Mouse (Mus musculus) spleen, adult 12 weeks (tissue): ENCODE measurements around the gene Gm9817.
"Not testable (repeated sequence)": the region's sequence is repeated elsewhere in the genome, so short reads cannot be mapped to it uniquely, and the experiment has no call there.

ENCODE experiments used
- DNase-seq: peaks from one replicate; pipeline ENCODE4 v3.0.0; 2022; ENCODE audit warnings: low spot score

Gm9817 gene

DNA sequence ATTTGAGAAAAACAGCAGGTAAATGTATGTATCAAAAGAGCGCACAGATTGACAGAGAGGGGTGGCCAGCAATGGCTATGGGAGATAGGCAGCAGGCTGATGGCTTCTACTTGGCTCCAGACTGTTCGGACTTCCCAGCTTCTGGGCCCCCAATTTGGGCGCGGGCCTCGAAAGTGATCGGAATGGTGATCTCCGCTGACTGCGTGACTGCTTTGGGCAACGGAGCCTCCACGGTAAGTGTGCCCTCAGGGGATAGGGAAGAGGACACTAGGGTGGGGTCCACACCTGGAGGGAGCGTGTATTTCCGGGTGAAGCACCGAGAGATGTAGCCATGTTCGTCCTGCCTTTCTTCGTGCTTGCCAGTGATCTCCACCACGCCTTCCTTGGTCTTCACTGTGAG lies at the start of gene Gm9817:
TSS of gene Gm9817 (plus strand) at position 301 of the 400 bp plus-strand sequence.
- not testable (repeated sequence) for DNase-seq

DNA sequence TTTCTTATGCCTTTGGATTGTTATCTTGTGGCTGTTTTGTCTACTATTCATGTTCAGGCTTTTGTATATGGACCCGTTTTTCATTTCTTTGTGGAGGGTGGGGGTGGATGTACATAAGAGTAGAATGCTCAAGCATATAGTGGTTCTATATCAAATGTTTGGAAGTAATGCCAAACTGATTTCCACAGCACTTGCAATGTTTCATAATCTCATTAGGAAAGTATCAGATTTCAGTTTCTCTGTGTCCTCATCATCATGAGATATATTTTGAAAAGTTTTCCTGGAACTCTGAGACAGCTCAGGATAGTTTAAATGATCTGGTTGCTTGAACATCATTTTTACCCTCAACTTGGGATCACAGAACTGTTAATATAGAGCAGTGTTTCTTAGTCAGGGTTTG lies 48.7 kb upstream of the Gm9817 start:
- DNase-seq, result no peak

DNA sequence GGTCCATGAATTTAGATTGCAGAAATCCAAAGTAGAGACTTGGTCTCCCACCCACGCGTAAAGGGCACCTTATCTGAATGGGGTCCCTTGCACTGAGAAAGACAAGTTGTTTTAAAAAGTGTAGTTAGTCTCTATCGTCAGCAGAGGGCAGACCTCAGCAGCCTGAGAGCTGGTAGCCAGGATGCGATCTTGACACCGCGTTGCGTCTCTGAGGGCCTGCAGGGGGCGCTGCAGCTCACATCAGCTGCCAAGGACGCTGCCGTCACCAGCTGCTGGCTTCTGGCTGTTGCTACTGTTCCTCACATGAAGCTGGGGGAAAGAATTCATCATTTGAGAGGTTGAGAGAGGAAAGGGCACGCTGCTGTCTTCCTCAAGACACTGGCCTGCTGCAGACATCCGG lies 47.7 kb upstream of the Gm9817 start:
- DNase-seq, result peak; percentile 66

DNA sequence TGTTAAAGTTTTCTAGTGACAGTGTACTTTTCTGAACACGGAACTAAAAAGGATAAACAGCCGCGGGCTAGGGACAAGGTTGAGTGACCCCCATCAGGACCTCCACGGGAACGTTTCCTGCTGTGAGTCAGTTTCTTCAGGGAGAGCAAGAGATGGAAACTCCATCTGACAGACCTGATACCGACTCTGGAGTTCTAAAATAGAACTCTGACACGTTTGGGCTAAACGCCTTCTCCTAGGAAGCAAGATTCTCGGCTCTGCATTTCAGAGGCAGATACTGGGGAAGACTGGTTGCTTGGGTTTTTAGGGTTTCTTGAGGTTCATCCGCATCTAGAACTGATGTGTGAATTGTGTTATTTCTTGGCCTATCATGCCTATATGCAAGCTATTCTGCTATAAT lies 47.2 kb upstream of the Gm9817 start:
- no peak for DNase-seq

DNA sequence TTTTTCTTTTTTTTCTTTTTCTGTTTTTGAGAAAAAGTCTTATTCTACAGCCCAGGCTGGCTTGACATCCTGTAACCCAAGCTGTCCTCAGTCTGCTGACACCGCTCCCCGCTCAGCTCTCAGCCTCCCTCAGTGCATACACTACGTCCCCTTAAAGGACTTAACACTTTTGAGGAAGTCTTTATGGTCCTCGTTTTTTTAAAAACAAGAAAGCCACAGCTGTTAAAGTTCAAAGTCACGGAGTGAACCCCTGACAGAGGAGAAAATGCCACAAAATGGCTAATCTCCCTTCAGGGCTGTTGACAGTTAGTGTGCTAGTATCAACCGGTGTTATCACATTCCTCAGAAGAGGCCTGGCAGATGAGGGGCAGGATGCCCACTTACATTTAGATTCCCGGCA lies 46.7 kb upstream of the Gm9817 start:
- no peak for DNase-seq

DNA sequence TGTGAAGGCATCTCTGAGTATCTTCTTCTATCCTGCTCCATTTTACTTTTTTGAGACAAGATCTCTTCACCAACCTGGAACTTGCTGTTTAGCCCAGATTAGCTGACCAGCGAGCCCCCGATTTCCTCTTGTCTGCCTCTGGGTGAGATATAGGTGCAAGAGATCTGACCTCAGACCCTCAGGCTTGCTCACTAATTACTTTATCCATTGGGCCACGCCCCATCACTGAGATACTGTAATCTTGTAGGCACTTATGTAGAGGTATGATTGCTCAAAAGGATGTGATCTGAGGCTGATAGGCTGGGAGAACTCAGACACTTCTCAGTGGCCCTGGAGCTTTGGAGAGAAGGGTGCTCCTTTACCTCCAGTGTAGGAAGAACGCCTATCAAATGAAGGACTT lies 46.0 kb upstream of the Gm9817 start:
- DNase-seq, result no peak

DNA sequence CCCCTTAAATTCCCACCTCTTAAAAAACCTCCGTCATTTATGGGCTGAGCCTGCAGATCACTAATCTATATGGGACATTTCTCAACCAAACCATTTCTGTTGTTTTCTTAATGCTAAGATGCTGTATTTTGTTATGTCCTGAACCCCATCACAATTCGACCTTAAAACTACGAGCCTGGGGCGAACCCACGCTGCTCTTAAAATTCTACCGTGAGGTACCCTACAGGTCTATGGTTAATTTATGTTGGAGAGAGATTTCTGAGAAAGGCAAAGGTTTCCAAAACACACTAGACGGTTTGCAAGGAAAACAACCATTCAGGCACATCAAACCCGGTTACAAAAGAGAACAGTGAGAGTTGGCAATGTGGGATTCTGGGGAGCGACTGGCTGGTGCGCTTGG lies 45.1 kb upstream of the Gm9817 start:
- no peak for DNase-seq

DNA sequence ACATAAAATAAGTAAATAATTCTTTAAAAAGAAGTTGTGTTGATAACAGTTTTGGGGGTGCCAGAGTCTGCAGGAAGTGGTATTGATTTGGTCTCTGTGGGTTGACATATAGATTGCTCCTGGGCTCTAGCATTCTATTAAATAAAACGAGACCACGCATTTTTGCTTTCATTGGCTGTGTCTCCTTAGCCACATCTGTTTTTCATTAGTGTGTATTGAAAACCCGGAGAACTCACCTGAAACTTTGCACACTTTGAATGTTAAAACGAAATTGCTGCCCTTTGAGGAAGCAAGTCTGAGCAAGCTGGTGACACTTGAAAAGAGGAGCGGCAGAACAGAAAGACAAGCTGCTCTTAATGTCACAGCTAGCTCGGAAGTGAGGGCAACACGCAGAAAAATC lies 43.7 kb upstream of the Gm9817 start:
- DNase-seq, result no peak

DNA sequence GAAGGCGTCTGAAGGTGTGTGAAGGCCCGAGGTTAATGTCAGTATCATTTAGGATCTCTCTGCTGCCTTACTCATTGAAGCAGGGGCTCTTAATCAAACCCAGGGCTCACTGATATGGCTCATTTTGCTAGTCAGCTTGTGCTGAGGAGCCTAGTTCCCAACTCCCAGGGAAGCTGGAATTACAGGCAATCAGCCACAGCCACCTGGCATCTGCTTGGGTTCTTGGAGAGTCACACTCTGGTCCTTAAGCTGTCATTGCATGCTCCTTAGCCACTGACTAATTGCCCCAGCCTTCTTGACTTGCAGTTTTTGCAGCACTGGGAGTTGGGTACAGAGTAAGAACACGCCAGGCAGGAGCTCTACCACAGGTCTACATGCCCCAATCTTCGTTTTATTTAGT lies 42.1 kb upstream of the Gm9817 start:
- DNase-seq, result no peak

DNA sequence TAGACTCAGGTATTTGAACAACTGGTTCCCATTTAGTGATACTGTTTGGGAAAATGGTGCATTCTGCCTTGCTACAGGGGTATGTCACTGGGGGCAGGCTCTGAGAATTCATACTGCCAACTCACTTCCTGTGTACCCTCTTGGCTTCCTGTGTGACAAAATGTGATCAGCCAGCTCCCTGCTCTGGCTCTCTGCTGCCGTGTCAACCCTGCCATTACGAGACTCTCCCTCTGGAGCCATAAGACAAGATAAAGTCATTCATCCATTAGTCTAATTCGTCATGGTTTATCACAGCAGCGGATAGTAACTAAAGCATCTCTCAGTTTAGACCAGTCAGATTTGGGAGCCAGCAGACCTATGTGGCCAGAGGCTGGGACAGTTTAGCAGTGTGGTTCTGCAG lies 38.3 kb upstream of the Gm9817 start:
- DNase-seq, result no peak

DNA sequence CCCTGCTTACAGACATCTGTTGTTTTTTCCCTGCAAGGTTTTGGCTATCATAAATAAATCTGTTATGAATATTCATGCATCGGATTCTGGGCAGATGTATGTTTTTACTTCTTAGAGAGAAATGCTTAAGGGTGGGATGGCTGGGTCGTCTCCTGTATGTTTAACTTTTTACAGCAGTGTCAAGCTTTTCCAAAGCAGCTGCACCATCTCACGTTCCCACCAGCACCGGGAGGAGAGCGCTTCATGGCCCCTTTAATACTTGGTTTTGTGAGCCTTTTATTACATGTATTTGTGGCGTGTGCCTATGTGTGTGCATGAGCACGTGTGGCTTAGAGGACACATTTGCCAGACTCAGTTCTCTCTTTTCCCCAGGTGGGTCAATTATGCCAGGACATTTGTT lies 37.8 kb upstream of the Gm9817 start:
- no peak for DNase-seq

DNA sequence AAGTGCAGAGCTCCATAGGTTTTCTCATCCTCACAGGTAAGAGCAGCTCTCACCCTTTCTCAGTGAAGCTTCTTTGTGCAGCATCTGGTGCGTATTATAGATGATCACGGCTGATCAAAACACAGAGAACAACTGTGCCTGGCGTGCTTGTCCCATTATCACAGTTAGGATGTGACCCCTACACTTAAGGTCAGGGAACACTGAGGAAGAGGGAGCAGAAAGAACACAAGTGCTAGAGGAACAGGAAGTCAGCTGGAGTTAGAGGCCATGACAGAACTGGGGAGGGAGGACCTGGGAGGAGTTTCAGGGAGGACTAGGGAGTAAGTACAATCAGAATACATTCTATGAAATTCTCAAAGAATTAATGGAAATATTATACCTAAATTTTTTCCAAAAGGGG lies 35.0 kb upstream of the Gm9817 start:
- DNase-seq, result no peak

DNA sequence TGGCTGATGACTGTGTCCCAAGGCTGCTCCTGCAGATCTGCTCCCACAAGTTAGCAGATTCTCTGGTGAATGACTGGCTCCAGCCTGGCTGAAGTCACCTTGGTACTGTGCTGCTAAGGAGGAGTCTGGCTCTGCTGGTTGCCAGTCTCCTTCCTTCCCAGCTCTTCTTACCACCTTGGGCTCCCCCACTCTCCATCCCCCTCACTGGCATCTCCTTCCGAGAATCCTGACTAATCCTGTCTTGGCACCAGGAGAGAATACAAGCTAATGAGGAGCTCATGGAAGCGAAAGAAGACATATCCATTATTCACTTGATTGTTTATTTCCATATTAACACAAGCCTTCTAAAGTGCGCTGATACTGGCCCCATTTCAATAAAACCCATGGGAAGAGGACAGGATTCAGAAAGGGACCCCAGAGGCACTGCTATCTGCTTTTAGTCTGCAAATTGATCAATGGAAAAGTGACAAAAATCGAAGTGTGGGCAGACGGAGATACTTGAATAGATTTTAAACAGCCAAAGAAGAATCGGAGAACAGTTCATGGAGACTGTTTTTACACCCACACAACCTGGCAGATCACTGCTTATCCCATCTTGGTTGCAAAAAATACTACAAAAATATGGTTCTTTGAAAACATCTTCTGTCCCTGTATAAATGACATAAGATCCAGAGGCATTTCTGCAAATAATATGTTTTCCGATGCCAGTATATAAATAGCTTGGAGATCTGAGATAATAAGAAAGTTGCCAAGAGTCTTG lies 29.1 kb upstream of the Gm9817 start:
- no peak for DNase-seq

DNA sequence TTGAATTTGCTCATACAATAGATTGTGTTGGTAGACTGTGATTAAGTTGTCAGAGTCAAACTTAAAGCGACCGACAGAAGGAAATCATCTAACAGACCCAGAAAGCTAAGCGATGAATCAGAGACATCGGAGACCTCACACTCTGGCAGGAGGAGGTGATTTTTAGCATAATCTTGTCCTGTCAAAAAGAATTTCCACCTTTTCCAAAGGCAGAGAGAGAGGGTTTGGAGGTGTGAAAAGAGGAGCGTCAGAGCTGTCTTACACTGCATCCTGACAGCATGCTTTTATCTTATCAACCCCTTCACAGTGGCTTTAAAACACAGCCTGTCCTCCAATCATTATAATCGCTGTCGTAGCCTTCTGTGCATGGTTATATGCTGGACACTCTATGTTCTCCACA lies 25.7 kb upstream of the Gm9817 start:
- no peak for DNase-seq

DNA sequence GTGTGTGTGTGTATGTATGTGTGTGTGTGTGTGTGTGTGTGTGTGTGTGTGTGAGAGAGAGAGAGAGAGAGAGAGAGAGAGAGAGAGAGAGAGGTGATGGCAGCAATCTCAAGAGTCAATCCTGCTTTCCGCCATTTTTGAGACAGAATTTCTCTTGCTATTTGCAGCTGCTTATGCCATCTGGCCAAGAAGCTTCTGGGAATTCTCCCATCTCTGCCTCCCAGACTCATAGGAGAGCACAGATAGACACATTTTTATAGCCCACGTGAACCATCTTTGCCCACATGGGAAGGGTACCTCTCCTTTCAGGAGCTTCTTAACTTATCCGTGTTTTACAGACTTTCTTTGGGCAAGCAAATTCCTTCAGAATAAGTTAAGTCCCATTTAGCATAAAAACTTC lies 24.6 kb upstream of the Gm9817 start:
- DNase-seq, result no peak

DNA sequence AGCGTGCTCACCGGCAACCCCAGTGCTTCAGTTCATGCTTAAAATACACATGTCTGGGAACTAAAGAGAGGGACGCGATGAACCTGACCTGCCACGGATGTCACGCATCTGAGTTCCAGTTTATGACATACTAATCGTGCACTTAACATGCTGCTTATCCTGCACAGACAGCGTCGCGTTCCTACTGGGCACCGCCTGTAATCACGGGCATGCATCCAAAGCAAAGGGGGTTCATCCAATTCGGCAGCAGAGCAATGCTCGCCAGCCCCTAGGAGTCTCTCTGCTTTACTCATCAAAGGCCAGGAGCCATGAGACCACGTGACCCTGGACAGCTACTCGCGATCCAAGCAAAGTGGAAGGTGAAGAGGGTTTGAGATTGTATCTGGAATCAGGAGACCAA lies 19.3 kb upstream of the Gm9817 start:
- DNase-seq, result no peak

DNA sequence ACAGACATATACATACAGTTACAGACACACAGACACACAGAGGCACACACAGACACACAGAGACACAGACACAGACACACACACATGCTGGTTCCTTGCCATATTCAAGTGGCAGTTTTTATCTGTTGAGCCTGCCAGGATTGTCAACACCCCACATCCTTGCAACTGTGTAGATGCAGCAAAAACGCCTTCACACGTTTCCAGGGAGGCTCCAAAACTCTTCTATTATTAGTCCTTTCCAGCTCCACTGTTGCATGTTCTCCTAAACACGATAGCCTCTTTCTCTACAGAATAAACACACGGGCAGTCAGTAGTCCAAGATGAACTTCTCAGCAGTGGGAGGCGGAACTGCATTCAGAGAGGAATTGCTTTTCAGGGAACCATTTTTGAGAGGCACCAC lies 15.3 kb upstream of the Gm9817 start:
- DNase-seq, result no peak

DNA sequence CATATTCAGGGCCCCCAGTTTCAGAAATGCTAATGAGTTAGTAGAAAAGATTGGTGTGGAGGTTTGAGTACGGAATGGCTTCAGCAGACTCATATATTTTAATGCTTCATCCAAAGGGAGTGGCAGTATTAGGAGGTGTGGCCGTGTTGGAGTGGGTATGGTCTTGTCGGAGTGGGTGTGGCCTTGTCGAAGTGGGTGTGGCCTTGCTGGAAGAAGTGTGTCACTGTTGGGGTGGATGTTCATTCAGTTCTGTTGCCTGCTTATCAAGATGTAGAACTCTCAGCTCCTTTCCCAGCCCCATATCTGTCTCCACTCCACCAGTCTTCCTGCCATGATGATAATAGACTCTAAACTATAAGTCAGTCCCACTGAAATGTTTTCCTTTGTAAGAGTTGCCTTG lies 13.5 kb upstream of the Gm9817 start:
- DNase-seq, result no peak

DNA sequence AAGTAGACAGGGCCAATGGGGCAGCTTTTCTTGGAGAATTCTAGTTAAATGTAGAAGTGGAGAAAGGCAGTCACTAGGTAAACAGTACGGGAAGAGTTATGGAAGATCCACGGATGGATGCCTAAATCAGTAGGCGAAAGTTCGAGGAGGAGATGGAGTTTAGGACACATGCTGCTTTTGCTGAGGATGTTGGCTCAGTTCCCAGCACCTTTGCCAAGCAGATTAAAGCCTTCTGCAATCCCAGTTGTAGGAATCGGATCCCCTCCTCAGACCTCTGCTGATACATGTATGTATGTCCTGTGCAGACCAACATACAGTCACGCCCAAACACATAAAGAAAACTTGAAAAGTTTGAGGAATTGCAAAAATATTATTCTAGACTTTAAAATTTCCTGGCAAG lies 8.1 kb upstream of the Gm9817 start:
- no peak for DNase-seq

DNA sequence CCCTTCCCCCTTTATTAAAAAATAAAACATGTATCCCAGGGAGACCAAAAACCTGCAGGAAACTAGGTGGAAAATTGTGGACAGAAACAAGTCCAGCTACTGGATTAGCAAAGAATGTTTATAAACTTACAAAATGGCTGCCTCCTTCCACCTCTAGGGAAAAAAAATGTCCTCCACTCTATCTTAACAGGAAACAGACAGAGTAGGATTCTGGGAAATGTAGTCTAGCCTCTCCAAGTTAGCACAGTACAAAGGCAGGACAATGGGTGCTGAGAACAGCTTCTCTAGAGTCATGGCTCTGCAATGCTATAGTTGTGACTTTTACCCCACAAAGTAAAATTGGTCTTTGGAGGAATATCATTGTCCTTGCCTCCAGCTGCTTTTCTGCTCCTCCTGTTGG lies 3.5 kb upstream of the Gm9817 start:
- no peak for DNase-seq

DNA sequence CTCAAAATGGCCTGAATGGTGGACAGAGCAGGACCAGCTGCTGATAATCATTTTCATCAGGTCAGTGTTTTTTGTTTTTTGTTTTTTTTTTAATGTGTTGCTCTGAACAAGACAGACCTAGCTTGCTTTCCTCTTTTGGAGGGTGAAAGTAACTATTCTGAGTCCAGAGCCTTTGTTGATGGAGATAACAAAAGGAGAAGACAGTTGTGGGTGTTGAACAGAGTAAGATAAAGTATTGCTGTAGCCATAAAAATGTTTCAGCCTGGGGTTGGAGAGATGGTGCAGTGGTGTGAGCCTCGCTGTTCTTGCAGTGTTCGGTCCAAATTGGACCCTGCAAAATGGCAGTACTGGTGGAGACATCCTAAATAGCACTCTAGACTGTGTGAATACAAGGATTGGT lies 2.8 kb upstream of the Gm9817 start:
- DNase-seq, result no peak

DNA sequence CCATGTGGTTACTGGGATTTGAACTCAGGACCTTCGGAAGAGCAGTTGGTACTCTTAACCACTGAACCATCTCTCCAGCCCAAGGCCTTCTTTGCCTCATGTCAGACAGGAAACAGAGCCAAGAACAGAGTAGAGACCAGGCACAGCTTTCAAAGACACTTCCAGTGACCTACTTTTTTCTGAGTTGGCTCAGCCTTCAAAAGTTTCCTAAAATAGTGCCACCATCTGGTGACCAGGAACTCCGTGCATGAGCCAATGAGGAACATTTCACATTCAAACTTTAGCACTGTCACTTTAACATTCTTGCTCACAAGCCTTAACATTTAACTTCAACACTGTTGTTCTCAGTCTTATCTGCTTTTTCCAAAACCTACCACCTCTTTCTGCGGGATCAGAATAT lies 2.3 kb downstream of the Gm9817 start:
- DNase-seq, result no peak

DNA sequence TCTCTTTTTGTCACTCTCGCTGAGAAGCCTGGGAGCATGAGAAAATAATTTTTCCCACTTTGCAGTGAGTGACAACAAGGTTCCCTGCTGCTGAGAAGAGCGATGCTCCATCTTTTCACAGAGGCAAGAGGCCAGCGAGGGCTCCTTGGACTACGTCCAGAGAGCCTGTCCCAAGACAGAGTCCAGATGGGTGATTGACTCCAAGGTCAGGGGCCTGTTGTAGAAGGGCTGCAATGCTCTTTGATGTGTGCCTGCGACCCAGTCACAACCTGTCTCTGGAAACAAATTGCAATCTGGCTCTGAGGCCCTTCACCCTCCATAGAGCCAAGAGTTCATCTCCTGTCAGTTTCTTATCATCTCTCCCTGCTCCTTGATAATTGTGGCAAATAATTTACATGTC lies 5.2 kb downstream of the Gm9817 start:
- no peak for DNase-seq

DNA sequence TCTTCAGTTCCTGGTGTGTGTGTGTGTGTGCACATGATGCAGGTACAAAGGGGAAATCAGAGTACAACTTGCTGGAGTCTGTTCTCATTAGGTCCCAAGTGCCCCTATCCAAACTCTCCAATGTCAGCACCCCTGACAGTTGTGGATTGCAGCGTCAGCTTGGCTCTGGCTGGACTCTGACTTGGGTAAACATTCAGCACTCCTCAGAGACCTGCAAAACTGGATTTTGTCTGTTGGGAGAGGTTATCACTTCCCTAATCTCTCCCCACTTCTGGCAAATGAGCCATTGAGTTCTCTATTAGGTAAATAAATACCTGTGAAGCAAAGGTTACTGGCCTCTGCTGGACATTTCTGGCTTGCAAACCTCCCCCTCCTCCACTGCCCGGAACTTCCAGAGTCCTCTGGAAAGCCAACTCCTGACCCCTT lies 10.3 kb downstream of the Gm9817 start:
- DNase-seq, result no peak

DNA sequence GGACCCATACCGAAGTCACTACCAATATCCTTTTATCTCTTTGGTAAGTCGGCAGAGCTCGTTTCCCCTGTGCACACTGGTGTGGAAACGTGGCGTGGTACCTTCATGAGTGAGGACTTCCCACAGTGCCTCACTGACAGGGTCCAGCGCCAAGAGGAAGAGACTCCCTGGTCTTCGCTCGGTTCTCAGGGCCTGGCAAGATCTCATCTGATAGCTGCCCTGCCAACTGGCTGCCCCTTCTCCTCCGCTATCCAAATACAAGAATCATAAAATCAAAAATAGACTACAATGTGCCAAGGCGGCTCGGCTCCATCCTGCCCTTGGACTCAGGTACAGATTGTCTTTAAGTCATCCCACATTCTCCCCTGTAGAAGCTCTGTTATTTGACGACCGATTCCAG lies 11.4 kb downstream of the Gm9817 start:
- DNase-seq, result no peak
